Mouse (Mus musculus) embryonic facial prominence, embryonic 11.5 days (tissue): ENCODE measurements at regions not wholly inside any gene's neighbourhood (a gene's known extent, or its start where the extent isn't known, plus 50 kb on each side); places are given as distances from the start of the nearest gene placed in this dataset.

Experiments used
- ATAC-seq: fragments of 200-750 bp; cut with Nextera tagmentation; replicated peaks from 2 replicates; pipeline ENCODE4 v1.8.0; 2017; ENCODE audit warnings: low read depth; ENCODE audit not compliant: insufficient number of reproducible peaks, low FRiP score, low TSS enrichment
- DNase-seq: peaks from one replicate; pipeline ENCODE4 v3.0.0-alpha.2; 2015; ENCODE audit warnings: low spot score
- H3K27ac ChIP-seq: fragments of 300-500 bp; sonication (generic); replicated peaks from 2 replicates; pipeline ENCODE4 v1.5.1; 2014; ENCODE audit warnings: mild to moderate bottlenecking, low read depth, low read length, control low read depth
- H3K27me3 ChIP-seq: fragments of 300-500 bp; sonication (generic); 2 replicates; pipeline ENCODE4 v1.6.1; 2014; ENCODE audit warnings: mild to moderate bottlenecking, low read length, moderate library complexity, mixed read lengths; ENCODE audit not compliant: control insufficient read depth, insufficient read depth
- H3K36me3 ChIP-seq: fragments of 300-500 bp; sonication (generic); replicated peaks from 2 replicates; pipeline ENCODE4 v1.6.1; 2014; ENCODE audit warnings: low read depth, mild to moderate bottlenecking, low read length, moderate library complexity, mixed read lengths; ENCODE audit not compliant: control insufficient read depth, insufficient read depth
- H3K4me1 ChIP-seq: fragments of 300-500 bp; sonication (generic); 2 replicates; pipeline ENCODE4 v1.6.1; 2014; ENCODE audit warnings: low read length, mixed read lengths; ENCODE audit not compliant: control insufficient read depth, insufficient read depth
- H3K4me2 ChIP-seq: fragments of 300-500 bp; sonication (generic); 2 replicates; pipeline ENCODE4 v1.6.1; 2014; ENCODE audit warnings: low read depth, mild to moderate bottlenecking, control low read depth, low read length, moderate library complexity
- H3K4me3 ChIP-seq: fragments of 300-500 bp; sonication (generic); 2 replicates; pipeline ENCODE4 v1.5.1; 2014; ENCODE audit warnings: low read depth, low read length, control low read depth
- H3K9ac ChIP-seq: fragments of 300-500 bp; sonication (generic); replicated peaks from 2 replicates; pipeline ENCODE4 v1.6.1; 2014; ENCODE audit warnings: mild to moderate bottlenecking, control low read depth, low read length
- H3K9me3 ChIP-seq: fragments of 300-500 bp; sonication (generic); replicated peaks from 2 replicates; pipeline ENCODE4 v1.6.1; 2016; ENCODE audit warnings: mild to moderate bottlenecking, low read length, inconsistent platforms, mixed read lengths; ENCODE audit not compliant: control insufficient read depth
- WGBS: fragments of 180-500 bp; shearing (Covaris S2); extraction: QIAGEN DNeasy Blood & Tissue Kit; methylation state at CpG from one replicate; pipeline ENCODE4 v1.1.7; 2014; 5-methylcytosine and 5-hydroxymethylcytosine counted together

- no peak overlapping the region for H3K4me2 ChIP-seq
- DNase-seq (peak; percentile 62), ATAC-seq (0 out of 2 replicates have a peak, but pooled peaks have one; percentile 30)
- no peak overlapping the region for H3K27ac ChIP-seq
- no peak overlapping the region for H3K9ac ChIP-seq
- 24% methylated on average over 10 of the region's 10 CpGs for WGBS
- no peak overlapping the region for H3K4me3 ChIP-seq
- H3K4me1 ChIP-seq, result no peaks in the 10 kb centered on the region; the same call in 1 of the 2 replicates
- no peaks in the 10 kb centered on the region for H3K36me3 ChIP-seq
- no peaks in the 10 kb centered on the region for H3K27me3 ChIP-seq
- no peaks in the 10 kb centered on the region for H3K9me3 ChIP-seq
These were observed 76.4 kb upstream of the Cd93 start for GRCm38 (mm10) chr2:148519689-148520290.

- Histone ChIP-seq H3K9ac (no peak overlapping the region), H3K4me1 (no peaks in the 10 kb centered on the region; the same call in 1 of the 2 replicates), H3K27me3 (no peaks in the 10 kb centered on the region), H3K36me3 (no peaks in the 10 kb centered on the region), H3K4me2 (no peak overlapping the region), H3K4me3 (no peak overlapping the region), H3K9me3 (no peaks in the 10 kb centered on the region), H3K27ac (no peak overlapping the region)
- WGBS, result 3% methylated on average over 1 of the region's 1 CpGs
- DNase-seq (peak; percentile 64), ATAC-seq (no peak)
These were observed 74.5 kb upstream of the Cd93 start for GRCm38 (mm10) chr2:148517906-148518305.

DNA sequence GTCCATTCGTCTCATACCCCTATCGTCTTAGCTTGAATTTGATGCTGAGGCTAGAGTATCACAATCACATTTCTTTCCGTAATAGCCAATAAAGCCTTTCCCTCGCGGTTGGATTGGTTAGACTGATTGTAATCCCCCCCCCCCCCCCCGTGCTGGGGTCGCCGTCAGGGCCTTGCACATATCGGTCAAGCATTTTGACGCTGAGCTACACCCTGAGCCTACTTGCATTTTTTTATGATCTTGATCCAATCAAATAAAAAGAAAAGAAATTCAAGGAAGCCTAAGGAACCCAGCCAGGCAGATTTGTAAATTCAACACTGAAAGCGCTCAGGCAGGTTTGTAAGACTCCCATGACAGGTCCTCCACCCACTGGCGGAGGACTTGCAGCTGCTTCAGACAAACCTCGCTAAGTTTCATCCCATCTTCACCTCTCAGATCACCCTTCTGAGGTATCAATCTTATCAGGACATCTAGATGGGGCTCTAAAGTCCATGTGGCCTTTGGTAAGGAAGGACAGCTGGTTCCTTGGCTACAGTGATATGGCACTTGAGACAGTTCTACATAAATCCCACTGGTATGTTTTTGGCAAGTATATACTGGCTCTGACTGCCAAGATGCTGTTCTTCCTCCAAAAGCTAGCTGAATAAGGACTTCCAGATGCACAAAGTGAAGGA is 66.8 kb upstream of the Cd93 start:
- ATAC-seq, result no peak
- no peak overlapping the region for H3K27ac ChIP-seq
- no peak overlapping the region for H3K4me2 ChIP-seq
- no peaks in the 10 kb centered on the region for H3K4me1 ChIP-seq
- 80% methylated on average over 13 of the region's 13 CpGs for WGBS
- DNase-seq, result no peak
- H3K4me3 ChIP-seq, result no peak overlapping the region
- no peaks in the 10 kb centered on the region for H3K27me3 ChIP-seq
- no peaks in the 10 kb centered on the region for H3K36me3 ChIP-seq
- H3K9ac ChIP-seq, result no peak overlapping the region
- H3K9me3 ChIP-seq, result no peaks in the 10 kb centered on the region

DNA sequence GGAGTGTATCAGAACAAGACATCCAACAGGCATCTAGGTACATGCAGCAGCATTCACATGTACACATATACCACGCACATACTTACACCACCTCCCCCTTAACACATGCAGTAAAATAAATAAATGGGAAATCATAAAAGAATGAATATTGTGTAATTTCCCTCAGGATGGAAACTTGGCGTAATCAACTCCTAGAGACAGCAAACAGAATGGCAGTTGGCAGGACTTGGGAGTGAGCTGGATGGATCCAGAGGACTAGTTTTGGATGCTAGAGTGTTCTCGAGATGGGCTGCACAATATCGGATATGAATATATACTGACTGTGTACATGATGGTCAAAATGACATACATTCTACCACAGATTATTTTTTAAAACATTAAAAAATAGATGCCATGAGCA is 66.0 kb upstream of the Cd93 start:
- no peaks in the 10 kb centered on the region for H3K9me3 ChIP-seq
- no peak overlapping the region for H3K4me2 ChIP-seq
- no peaks in the 10 kb centered on the region for H3K27me3 ChIP-seq
- ATAC-seq (no peak), DNase-seq (no peak)
- WGBS, result 93% methylated on average over 4 of the region's 4 CpGs
- no peaks in the 10 kb centered on the region for H3K4me1 ChIP-seq
- no peak overlapping the region for H3K9ac ChIP-seq
- H3K27ac ChIP-seq, result no peak overlapping the region
- H3K4me3 ChIP-seq, result no peak overlapping the region
- no peaks in the 10 kb centered on the region for H3K36me3 ChIP-seq

GRCm38 (mm10) chr2:148507523-148507922 is 64.2 kb upstream of the Cd93 start:
- no peak for ATAC-seq
- H3K36me3 ChIP-seq, result no peaks in the 10 kb centered on the region
- no peak overlapping the region for H3K9ac ChIP-seq
- no peak for DNase-seq
- no peaks in the 10 kb centered on the region for H3K27me3 ChIP-seq
- H3K27ac ChIP-seq, result no peak overlapping the region
- H3K9me3 ChIP-seq, result no peaks in the 10 kb centered on the region
- H3K4me1 ChIP-seq, result no peaks in the 10 kb centered on the region
- H3K4me2 ChIP-seq, result no peak overlapping the region
- H3K4me3 ChIP-seq, result no peak overlapping the region

DNA sequence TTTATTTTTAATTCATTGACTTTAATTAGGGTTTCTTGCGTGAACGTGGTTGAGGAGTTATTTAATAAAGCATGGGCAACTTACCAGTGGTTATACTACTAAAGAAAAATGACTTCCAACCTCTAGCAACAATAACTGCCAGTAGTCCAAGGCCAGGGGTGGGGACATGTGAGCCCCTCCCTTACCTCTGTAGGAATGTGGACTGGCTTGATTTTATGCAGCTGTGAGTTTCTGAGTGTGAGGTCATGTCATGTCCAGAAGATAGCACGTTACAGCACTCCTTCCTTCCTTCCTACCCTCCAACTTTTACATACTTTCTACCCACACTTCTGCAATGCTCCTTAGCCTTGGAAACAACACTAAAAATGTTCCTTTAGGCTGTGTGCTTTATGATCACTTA is 63.6 kb upstream of the Cd93 start:
- no peak for ATAC-seq
- no peak for DNase-seq
- no peaks in the 10 kb centered on the region for H3K4me1 ChIP-seq
- no peak overlapping the region for H3K27ac ChIP-seq
- H3K4me2 ChIP-seq, result no peak overlapping the region
- no peak overlapping the region for H3K4me3 ChIP-seq
- H3K9me3 ChIP-seq, result no peaks in the 10 kb centered on the region
- no peaks in the 10 kb centered on the region for H3K36me3 ChIP-seq
- H3K9ac ChIP-seq, result no peak overlapping the region
- H3K27me3 ChIP-seq, result no peaks in the 10 kb centered on the region
- 76% methylated on average over 3 of the region's 3 CpGs for WGBS

- ATAC-seq, result no peak
- H3K36me3 ChIP-seq, result no peaks in the 10 kb centered on the region
- no peak overlapping the region for H3K9ac ChIP-seq
- DNase-seq, result no peak
- no peaks in the 10 kb centered on the region for H3K9me3 ChIP-seq
- H3K27ac ChIP-seq, result no peak overlapping the region
- no peaks in the 10 kb centered on the region for H3K4me1 ChIP-seq
- no peaks in the 10 kb centered on the region for H3K27me3 ChIP-seq
- H3K4me2 ChIP-seq, result no peak overlapping the region
- H3K4me3 ChIP-seq, result no peak overlapping the region
- WGBS, result 82% methylated on average over 3 of the region's 3 CpGs
These were observed 62.3 kb upstream of the Cd93 start for GRCm38 (mm10) chr2:148505651-148506050.

DNA sequence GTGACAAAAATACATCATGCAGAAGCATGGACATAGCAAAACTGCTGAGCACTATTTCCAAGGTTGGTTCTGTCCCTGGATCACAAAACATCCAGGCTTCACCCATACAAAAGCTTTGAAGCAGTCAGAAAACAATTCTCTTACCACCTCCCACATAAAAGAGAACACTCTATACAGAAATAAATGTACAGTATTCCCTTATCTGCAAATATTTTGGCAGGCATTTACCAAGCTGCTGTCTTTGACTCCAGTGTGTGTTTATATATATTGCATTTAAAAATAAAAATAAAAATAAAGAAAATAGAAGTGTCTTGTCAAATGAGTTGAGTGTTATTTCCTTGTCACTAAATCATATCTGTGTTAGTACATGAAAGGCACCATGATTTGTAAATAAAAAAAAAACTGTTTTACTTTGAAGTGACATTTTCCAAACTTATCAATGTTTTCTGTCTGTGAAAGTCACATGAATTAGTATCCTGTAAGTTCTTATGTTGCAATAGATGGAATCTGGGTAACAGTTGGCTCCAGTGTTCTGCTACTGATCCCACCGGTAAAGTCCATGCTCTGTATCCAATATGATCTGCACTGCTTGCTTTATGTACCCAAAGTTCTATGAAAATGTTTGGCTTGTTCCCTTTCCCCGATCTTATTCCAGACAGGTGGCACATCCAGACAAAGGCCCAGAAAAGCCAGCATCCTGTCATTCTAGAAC is 59.9 kb upstream of the Cd93 start:
- DNase-seq, result no peak
- no peaks in the 10 kb centered on the region for H3K9me3 ChIP-seq
- H3K27me3 ChIP-seq, result no peaks in the 10 kb centered on the region
- H3K4me3 ChIP-seq, result no peak overlapping the region
- no peak for ATAC-seq
- H3K9ac ChIP-seq, result no peak overlapping the region
- 92% methylated on average over 2 of the region's 2 CpGs for WGBS
- no peak overlapping the region for H3K4me2 ChIP-seq
- no peaks in the 10 kb centered on the region for H3K4me1 ChIP-seq
- no peak overlapping the region for H3K27ac ChIP-seq
- no peaks in the 10 kb centered on the region for H3K36me3 ChIP-seq
